Comparison of ENCODE assay signal across 9 mouse cellular contexts in genomic region chr11:120238306-120238705, GRCm38 (mm10). TPM values are rescaled to one million over a fixed set of nuclear protein-coding genes. Genes with fewer than 3 reads are reported as not detected.
DNase-seq lines count a peak whose midpoint lies in the region; ATAC-seq lines count a peak whose summit lies in the region.
"Had no signal": no experiment of that assay in that cellular context is flagged by ENCODE, and none has a peak within 500 bp of the region (broad histone marks: within the 10 kb centered on the region; RNA-seq: fewer than 3 reads in every experiment).

No protein-coding gene starts in this region.

- H3K27me3 ChIP-seq in heart, embryonic 14.5 days (ENCODE audit: control insufficient read depth, insufficient read depth, low read length), result no peaks in the 10 kb centered on the region
- H3K27me3 ChIP-seq in embryonic facial prominence, embryonic 11.5 days (ENCODE audit: control insufficient read depth, insufficient read depth, low read length), result no peaks in the 10 kb centered on the region
- H3K27me3 ChIP-seq in hindbrain, embryonic 15.5 days, result no peaks in the 10 kb centered on the region
- H3K27me3 ChIP-seq in midbrain, embryonic 15.5 days (replicated peaks), result no peaks in the 10 kb centered on the region

- ATAC-seq in heart, embryonic 14.5 days (ENCODE audit: insufficient number of reproducible peaks, insufficient read depth, low FRiP score, low read depth), result no peak
- ATAC-seq in embryonic facial prominence, embryonic 11.5 days (replicated peaks; ENCODE audit: insufficient number of reproducible peaks, low FRiP score, low TSS enrichment, low read depth), result no peak
- no peak for ATAC-seq in hindbrain, embryonic 15.5 days (ENCODE audit: low FRiP score, low read depth)
- ATAC-seq in midbrain, embryonic 15.5 days (replicated peaks), result no peak
- no peak for ATAC-seq in megakaryocyte-erythroid progenitor cell, adult 5-6 weeks (replicated peaks; ENCODE audit: low FRiP score, low TSS enrichment, poor library complexity, severe bottlenecking)

- no peaks in the 10 kb centered on the region for H3K36me3 ChIP-seq in heart, embryonic 14.5 days (ENCODE audit: control insufficient read depth, insufficient read depth, low read length)
- no peaks in the 10 kb centered on the region; the same call in 1 of the 2 replicates for H3K36me3 ChIP-seq in embryonic facial prominence, embryonic 11.5 days (replicated peaks; ENCODE audit: control insufficient read depth, insufficient read depth, low read depth, low read length)
- no peaks in the 10 kb centered on the region for H3K36me3 ChIP-seq in hindbrain, embryonic 15.5 days
- no peaks in the 10 kb centered on the region for H3K36me3 ChIP-seq in midbrain, embryonic 15.5 days (replicated peaks)
- H3K36me3 ChIP-seq: G1E had no signal

- peaks cover 36 to 54% of the 10 kb centered on the region in 2 experiments for H3K4me1 ChIP-seq in heart, embryonic 14.5 days (ENCODE audit: control insufficient read depth in 2 of 2, insufficient read depth in 2 of 2, low read length in 2 of 2)
- H3K4me1 ChIP-seq in embryonic facial prominence, embryonic 11.5 days (ENCODE audit: control insufficient read depth, insufficient read depth, low read length), result peaks cover 31% of the 10 kb centered on the region
- peaks cover 56% of the 10 kb centered on the region for H3K4me1 ChIP-seq in hindbrain, embryonic 15.5 days (replicated peaks)
- H3K4me1 ChIP-seq in midbrain, embryonic 15.5 days, result peaks cover 51% of the 10 kb centered on the region

- H3K4me3 ChIP-seq in heart, embryonic 14.5 days (ENCODE audit: control insufficient read depth in 1 of 2, insufficient read depth in 1 of 2, low read depth in 1 of 2, low read length in 2 of 2), result peak overlapping the region in 1 of 2 experiments; percentile 93; a peak in 2 of 4 replicates
- peak overlapping the region; percentile 91 for H3K4me3 ChIP-seq in embryonic facial prominence, embryonic 11.5 days (ENCODE audit: low read depth, low read length)
- peak overlapping the region; percentile 82 for H3K4me3 ChIP-seq in hindbrain, embryonic 15.5 days
- H3K4me3 ChIP-seq in midbrain, embryonic 15.5 days, result peak overlapping the region; percentile 92

- H3K27ac ChIP-seq in heart, embryonic 14.5 days (replicated peaks in 1 of 2; ENCODE audit: control insufficient read depth in 1 of 2, insufficient read depth in 1 of 2, low read depth in 2 of 2, low read length in 2 of 2), result peak overlapping the region; percentile 56 to 92; a peak in 3 of 4 replicates
- H3K27ac ChIP-seq in embryonic facial prominence, embryonic 11.5 days (replicated peaks; ENCODE audit: low read depth, low read length), result peak overlapping the region; percentile 92
- H3K27ac ChIP-seq in hindbrain, embryonic 15.5 days (replicated peaks), result peak overlapping the region; percentile 99
- H3K27ac ChIP-seq in midbrain, embryonic 15.5 days, result peak overlapping the region; percentile 82

- peak overlapping the region; percentile 99 for H3K4me2 ChIP-seq in heart, embryonic 14.5 days (ENCODE audit: low read length)
- peak overlapping the region; percentile 99 for H3K4me2 ChIP-seq in embryonic facial prominence, embryonic 11.5 days (ENCODE audit: low read depth, low read length)
- peak overlapping the region; percentile 95 for H3K4me2 ChIP-seq in hindbrain, embryonic 15.5 days
- peak overlapping the region; percentile 88 for H3K4me2 ChIP-seq in midbrain, embryonic 15.5 days

- H3K9me3 ChIP-seq in heart, embryonic 14.5 days (ENCODE audit: control insufficient read depth, low read length), result no peaks in the 10 kb centered on the region
- H3K9me3 ChIP-seq in embryonic facial prominence, embryonic 11.5 days (replicated peaks; ENCODE audit: control insufficient read depth, low read length), result no peaks in the 10 kb centered on the region
- H3K9me3 ChIP-seq in hindbrain, embryonic 15.5 days, result no peaks in the 10 kb centered on the region
- no peaks in the 10 kb centered on the region for H3K9me3 ChIP-seq in midbrain, embryonic 15.5 days

- peak overlapping the region; percentile 100 for H3K9ac ChIP-seq in heart, embryonic 14.5 days (ENCODE audit: low read length)
- peak overlapping the region; percentile 99 for H3K9ac ChIP-seq in embryonic facial prominence, embryonic 11.5 days (replicated peaks; ENCODE audit: low read length)
- peak overlapping the region; percentile 98 for H3K9ac ChIP-seq in hindbrain, embryonic 15.5 days
- H3K9ac ChIP-seq in midbrain, embryonic 15.5 days, result peak overlapping the region; percentile 99

- no peak for DNase-seq in heart, adult 11 months
- no peak for DNase-seq in embryonic facial prominence, embryonic 11.5 days (ENCODE audit: low spot score)
- no peak for DNase-seq in spleen, postnatal 36 days (ENCODE audit: low spot score in 2 of 2)
- no peak for DNase-seq in ovary, postnatal 10 days (ENCODE audit: low spot score)

- WGBS in heart, embryonic 14.5 days, result 17% methylated on average over 8 of the region's 8 CpGs
- WGBS in embryonic facial prominence, embryonic 11.5 days, result under 1% methylated on average over 8 of the region's 8 CpGs
- 7% methylated on average over 8 of the region's 8 CpGs for WGBS in hindbrain, embryonic 15.5 days
- 1% methylated on average over 8 of the region's 8 CpGs for WGBS in midbrain, embryonic 15.5 days

RNA-seq across cellular contexts. Expression of gene Bahcc1, which starts 5.6 kb away (rescaled TPM):
- polyA plus RNA-seq in heart, embryonic 14.5 days (2014; fragmentation: Nextera tagmentation; extraction: Ambion mirVana), result 8.8 and 9.1 TPM in 2 replicates
- polyA plus RNA-seq in embryonic facial prominence, embryonic 11.5 days (2014; fragmentation: Nextera tagmentation; extraction: Ambion mirVana), result 13.5 and 15.2 TPM in 2 replicates
- 11.5 and 12.5 TPM in 2 replicates for polyA plus RNA-seq in hindbrain, embryonic 15.5 days (2015; fragmentation: Nextera tagmentation; extraction: Ambion mirVana)
- 16.2 and 16.7 TPM in 2 replicates for polyA plus RNA-seq in midbrain, embryonic 15.5 days (2015; fragmentation: Nextera tagmentation; extraction: Ambion mirVana)
- 25.6 and 30.1 TPM in 2 replicates for total RNA-seq in megakaryocyte-erythroid progenitor cell, adult 5-6 weeks (2014; fragmentation: Nextera tagmentation)
- 6.7 and 7.0 TPM in 2 replicates for total RNA-seq in megakaryocyte-erythroid progenitor cell, adult 5-6 weeks (2017)
